Mouse (Mus musculus): ENCODE results near the gene Pacrg. TPM values are rescaled to one million over a fixed set of nuclear protein-coding genes. Genes with fewer than 3 reads are reported as not detected.

Gene Pacrg
- polyA plus RNA-seq, 1 experiment from 2014 or later = 0.91 TPM

GRCm38 (mm10) chr17:10498935-10499655 is 341.0 kb downstream of the Pacrg start:
- DNase-seq (ENCODE audit: low spot score) = no peak

DNA sequence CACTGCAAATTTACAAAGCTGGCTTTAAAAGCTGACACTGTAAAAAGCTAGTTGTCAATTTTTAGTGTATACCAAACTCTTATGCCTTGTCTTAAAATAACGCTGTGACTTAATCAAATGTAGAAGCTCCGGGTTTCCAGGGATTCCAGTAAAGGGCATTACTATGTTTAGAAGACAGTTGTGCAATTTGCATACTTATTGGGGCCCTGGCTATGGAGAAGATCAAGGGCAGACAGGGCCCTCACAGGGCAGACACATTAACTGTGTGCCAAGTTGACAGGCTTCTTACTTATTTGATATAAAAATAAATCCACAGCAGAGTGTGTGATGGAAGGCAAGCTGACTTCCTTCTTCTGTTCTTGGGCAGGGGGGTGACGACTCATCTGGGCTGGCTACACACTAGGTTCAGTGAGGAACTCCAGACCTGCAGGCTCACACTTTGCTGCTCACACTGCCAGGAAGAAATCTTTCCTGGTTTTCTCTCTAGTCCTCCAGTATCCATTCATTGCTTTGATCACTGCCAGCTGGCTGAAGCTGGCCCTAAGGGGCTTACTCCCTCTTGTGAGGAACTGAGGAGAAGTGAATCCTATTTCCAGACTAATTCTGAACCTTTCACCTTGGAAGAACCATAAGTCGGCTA is 342.2 kb downstream of the Pacrg start:
- no peak for DNase-seq (ENCODE audit: low spot score)

DNA sequence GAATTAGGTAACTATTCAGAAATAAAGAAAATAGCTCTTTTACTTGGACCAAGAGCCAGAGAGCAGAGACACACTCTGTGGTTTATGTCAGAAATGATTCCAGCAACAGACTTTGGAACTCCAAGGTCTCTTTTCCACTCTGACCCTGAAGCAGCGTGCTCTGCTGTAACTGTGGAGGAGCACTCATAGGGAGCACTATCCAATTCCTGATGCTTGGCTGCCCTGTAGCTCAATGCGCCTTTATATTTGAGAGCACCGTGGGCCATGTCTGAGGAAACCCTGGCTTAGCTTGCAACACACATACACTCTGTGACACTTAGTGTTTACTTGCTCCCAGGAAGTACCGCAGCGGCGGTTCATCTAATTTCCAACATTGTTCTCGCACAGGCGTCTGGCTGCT is 344.0 kb downstream of the Pacrg start:
- no peak for DNase-seq (ENCODE audit: low spot score)

GRCm38 (mm10) chr17:10495588-10495987 is 344.5 kb downstream of the Pacrg start:
- DNase-seq (ENCODE audit: low spot score) = no peak

GRCm38 (mm10) chr17:10493124-10493523 is 347.0 kb downstream of the Pacrg start:
- DNase-seq (ENCODE audit: low spot score) = no peak

GRCm38 (mm10) chr17:10490374-10491169 is 349.5 kb downstream of the Pacrg start:
- no peak for DNase-seq (ENCODE audit: low spot score)

GRCm38 (mm10) chr17:10488873-10489272 is 351.2 kb downstream of the Pacrg start:
- no peak for DNase-seq (ENCODE audit: low spot score)

- no peak for DNase-seq (ENCODE audit: low spot score)
Measured at GRCm38 (mm10) chr17:10483945-10484546, 356.1 kb downstream of the Pacrg start.

GRCm38 (mm10) chr17:10481081-10481480 is 359.0 kb downstream of the Pacrg start:
- DNase-seq (ENCODE audit: low spot score) = no peak

- DNase-seq (ENCODE audit: low spot score) = no peak
Measured at GRCm38 (mm10) chr17:10479020-10479707, 360.9 kb downstream of the Pacrg start.

DNA sequence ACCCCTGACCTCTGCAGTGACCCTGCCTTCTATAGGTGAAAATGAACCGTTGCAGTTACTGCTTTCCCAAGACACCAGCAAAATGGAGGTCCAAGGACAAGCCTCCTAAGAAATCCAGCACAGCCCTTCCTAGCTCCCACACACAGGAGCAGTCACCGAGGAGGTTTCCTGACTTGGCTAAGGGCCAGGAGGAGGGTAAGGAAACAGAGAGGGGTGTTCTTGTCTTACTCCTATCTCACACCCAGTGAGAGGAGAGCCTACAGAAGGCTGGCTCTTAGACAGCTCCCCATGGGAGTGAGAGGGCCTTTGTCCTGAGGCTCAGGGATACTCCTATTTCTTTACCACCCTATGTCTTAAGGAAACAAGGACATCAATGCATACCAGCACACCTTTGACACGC is 361.7 kb downstream of the Pacrg start:
- DNase-seq (ENCODE audit: low spot score) = no peak

DNA sequence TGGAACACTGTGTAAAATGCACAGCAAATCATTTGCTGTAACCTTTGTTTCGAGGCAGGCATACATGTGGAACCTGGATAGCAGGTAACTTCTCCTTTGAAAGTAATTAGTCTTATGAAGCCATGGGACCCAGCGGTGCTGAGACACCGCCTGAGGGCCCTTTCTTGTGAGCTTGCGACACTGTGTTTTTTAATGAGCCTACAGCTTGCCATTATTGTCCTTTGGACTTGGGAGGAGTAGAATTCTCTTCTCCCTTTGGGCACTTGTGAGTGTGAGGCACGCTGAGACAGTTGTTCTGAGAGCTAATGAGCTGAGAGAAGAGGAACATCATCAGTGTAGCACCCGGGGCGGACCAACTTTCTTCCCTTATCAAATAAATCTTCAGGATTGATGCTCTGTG is 363.3 kb downstream of the Pacrg start:
- DNase-seq (ENCODE audit: low spot score) = no peak

GRCm38 (mm10) chr17:10474972-10475371 is 365.1 kb downstream of the Pacrg start:
- DNase-seq (ENCODE audit: low spot score) = no peak

DNA sequence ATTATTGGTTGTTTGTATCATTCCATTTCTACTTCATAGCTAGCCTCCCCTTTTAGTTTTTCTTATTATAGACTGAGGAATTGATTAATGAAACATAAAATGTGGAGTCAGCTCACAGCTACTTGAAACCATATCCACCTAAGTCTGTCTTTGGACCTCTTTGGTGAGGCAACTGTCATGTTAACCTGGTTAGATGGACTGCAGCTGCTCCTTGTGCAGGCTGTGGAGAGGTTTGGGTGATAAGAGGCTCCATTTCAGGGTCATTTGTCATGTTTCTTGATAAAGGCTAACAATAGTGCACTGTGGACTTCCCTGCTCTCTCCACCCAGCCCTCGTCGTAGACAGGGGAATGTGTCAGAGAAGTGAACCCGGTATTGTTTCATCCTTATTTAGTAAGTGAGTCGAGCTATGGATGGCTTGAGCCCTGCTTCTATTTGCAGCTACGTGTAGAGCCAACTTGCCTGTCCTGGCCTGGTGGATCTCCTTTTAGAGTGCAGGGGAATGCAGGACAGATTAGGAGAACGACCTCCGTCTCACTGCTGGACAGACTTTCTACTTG is 366.2 kb downstream of the Pacrg start:
- DNase-seq (ENCODE audit: low spot score) = no peak

DNA sequence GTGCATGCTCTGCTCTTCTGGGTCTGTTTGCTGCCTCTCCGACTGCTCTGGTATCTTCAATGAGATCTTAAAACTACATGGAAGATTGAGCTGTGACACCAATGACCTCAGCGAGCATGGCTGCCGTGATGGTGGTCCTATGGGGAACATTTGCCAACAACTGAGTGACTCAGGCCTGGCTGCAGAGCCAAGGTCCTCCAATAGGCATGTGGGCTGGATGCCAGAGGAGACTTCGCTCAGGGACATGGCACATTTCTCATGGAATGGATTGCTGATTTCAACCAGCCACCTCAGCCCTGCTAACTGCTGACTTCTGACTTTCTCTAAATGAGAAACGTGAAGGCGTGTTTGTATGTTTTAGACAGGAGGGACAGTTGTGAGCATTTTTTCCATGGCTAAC is 366.9 kb downstream of the Pacrg start:
- DNase-seq (ENCODE audit: low spot score) = no peak

- no peak for DNase-seq (ENCODE audit: low spot score)
Measured at GRCm38 (mm10) chr17:10469874-10470568, 370.1 kb downstream of the Pacrg start.

DNA sequence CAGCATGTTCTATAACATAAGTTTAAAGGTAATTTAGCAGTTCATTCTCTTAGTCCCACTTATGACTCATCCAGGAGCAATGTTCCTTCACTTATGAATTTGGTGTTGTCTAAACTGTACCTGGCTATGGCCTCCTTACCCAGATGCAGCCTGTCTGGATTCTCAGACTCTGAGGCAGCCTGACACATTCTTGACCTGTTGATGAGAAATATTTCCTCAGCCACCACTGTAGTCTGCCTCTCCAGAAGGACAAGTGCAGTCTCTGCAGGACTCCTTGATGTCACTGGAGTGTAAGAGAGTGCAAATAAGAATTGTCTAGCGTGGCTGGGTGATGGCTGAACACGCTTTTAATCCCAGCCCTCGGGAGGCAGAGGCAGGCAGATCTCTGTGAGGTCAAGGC is 373.0 kb downstream of the Pacrg start:
- DNase-seq (ENCODE audit: low spot score) = no peak

DNA sequence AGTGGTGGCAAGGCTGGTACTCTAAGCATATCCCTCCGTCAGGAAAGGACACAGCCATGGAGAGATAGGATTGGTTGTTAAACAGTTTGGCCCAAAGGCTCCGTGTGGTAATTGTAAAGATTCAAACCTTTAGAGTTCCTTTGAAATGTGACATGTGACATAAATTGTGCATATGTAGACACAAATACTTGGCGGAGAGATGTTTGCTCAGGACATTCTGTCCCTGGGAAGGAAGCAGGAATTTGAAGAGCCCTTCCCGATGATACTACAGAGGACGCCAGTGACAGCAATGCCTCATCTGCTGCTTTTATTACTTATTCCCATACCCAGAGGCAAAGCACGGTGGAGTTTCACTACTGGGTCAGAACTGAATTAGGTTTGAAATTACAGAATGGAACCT is 374.6 kb downstream of the Pacrg start:
- no peak for DNase-seq (ENCODE audit: low spot score)

DNA sequence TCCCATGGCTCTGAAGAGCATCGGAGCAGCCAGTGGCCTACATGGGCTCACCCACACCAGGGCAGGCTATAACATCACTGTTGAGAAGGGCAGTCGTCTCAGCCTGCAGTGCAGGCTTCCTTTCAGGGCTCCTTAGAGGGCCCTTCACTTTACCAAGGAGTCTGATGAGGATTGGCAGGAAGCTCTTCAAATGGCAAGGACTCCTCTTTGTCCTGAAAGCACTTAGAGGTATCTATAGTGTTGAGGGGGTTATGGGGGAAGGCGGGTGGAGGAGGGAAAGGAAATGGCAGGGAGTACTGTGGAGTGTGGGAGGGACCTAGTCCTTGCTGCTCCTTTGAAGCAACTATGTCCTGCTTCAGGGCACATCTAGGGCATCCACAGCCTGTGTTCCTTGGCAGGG is 375.4 kb downstream of the Pacrg start:
- DNase-seq (ENCODE audit: low spot score) = no peak

GRCm38 (mm10) chr17:10463626-10464025 is 376.5 kb downstream of the Pacrg start:
- DNase-seq (ENCODE audit: low spot score) = no peak
